Mouse (Mus musculus) left cerebral cortex, adult 18-20 months (tissue): Measurements from ENCODE around the gene Bax. TPM values are rescaled to one million over a fixed set of nuclear protein-coding genes. Genes with fewer than 3 reads are reported as not detected.

Experiments used
- DNase-seq, 2 experiments: peaks; one replicate each; pipeline ENCODE4 v3.0.0; 2021 to 2022; ENCODE audit warnings: low spot score in 2 of 2, mixed read lengths in 1 of 2
- total RNA-seq, 2 experiments: library from RNA; stranded (reverse); gene quantifications; 2 replicates each; pipeline ENCODE4 v1.2.3; 2021

Bax gene
- total RNA-seq, 2 experiments from 2014 or later = 55.2 to 59.3 TPM

DNA sequence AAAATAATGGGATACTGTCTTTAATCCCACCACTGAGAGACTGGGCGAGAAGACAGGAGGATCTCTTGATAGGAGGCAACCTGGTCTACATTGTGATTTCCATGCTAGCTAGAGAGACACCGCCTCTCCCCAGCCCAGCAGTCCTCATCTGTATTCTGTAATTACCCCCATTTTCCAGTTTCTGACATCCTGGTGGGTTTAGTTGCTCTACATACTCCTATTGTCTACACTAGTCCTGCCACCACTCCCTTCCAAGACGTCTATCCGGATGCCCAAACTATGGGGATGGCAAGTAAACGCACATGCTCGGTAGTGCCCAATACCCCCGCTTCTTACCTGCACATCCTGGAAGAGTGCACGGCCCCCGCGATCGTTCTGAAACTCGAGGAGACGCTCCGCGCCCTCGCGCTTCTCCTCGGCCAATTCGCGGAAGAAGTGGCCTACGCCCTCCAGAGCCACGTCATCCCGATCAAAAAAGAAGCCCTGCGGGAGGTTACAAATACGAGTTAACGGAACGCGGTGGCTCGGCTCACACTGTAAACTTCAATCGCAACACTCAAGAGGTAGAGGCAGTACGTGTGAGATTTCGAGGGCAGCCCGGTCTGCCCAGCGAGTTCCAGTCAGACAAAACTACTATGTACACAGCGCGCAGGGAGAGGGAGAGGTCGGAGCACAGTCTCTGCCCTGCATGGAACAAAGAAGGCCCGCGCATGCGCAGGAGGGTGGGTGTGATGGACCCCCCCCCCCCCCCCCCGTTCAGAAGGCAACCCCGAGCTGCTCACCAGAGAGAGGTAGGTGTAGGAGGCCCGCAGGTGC, 7.7 kb downstream of the Bax start:
- DNase-seq = peak; percentile 69 to 71

DNA sequence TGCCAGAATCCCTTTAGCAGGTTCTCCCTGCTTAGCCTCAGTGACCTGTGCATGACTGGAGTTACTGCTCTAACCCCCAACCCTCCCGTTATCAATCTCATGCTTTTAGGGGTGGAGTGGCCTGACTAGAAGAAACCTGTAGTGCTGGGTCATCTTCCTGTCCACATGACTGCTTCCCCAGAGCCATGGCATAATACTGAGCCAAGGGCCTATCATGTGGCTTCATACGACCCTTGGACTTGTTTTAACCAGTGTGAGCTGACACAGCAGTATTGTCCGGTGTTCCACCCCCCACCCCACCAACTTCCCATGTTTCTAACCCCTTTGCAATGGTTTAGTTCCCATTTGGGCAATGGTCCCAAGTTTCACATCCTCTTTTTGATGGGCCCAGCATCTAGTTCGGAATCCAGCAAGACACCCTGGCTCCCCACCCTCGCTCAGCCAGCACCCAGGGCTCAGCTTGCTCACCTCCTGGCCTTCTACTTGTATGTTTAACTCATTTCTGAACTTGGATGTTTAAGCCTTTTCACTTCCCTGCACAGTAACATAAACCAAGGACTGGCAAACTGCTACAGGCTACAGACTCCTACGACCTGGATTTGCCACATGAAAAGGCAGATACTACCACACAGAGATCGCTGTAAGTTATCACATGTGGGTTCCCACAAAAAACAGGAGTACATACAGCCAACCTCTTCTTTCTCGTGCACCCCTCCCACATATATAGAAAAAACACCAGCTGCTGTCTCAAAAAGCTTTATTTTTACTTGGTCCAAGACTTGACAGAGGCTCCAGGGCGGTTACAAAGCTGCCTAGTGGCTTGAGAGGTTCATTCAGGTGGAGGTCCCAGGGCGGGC, 9.3 kb downstream of the Bax start:
- no peak for DNase-seq

DNA sequence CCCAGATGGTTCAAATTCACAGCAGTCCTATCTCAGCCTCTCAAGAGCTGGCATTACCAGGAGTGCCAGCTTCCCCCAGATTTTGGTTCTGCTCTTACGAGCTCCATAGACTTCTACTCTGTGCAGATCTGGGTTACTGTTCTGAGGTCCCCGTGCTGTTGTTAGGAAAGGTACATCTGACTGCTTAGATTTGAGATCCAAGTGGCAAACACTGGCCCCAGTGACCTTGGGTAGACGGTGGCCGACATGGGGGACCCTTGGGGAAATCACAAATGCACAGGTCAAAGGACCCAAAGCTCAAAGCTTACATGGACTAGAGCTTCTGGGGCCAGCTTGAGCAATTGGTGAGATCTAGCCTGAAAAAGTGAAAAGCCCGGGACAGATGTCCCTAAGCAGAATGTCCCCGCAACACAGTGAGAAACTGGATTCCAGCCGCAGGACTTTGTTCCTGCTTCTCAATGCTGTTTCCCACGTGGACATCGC, 9.9 kb downstream of the Bax start:
- DNase-seq = no peak

DNA sequence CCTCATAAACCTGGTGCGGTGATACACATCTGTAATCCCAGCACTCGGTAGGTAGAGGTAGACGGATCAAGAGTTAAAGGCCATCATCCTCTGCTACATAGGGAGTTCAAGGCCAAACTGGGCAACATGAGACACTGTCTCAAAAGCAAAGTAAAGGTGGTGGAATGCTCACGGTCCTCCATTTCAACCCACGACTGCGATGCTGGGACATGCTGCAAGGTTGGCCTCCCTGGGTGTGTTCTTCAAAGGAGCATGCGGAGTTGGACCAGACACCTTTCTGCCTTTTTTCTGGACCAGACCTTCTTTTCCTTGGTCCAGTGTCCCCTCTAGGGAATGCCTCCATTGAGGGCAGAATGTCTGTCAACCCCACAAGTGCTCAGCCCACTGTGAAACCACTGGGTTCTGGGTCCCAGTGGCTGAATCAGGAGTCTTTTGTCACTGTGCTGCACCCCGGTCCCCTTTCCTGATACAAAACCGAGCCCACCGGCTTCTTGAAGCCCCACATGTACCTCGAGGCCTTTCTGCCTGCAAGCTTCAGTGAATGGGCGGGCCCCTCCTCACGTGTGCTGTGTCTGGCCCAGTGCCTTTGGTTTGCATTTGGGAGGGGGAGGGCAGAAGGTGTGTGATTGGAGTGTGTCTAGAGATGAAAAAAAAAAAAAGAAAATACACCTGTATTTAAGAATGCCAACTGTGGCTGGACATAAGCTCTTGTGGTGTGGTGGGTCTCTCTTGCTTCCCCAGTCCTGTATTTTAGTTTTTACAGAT, 10.6 kb downstream of the Bax start:
- no peak for DNase-seq

DNA sequence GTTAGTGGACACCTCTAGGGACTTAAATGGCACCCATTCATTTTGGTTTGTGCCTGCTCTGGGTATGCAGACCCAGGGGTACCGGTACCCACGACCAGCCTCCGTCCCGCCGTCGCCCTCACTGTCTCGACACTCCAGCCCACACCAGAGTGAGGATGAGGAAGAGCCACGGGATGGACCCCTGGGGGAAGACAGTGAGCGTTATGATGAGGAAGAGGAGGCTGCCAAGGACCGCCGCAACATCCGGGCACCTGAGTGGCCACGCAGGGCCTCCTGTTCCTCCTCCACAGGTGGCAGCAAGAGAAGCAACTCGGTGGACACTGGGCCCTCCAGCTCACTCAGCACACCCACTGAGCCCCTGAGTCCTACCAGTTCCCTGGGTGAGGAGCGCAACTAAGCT, 11.7 kb downstream of the Bax start:
- DNase-seq = no peak

DNA sequence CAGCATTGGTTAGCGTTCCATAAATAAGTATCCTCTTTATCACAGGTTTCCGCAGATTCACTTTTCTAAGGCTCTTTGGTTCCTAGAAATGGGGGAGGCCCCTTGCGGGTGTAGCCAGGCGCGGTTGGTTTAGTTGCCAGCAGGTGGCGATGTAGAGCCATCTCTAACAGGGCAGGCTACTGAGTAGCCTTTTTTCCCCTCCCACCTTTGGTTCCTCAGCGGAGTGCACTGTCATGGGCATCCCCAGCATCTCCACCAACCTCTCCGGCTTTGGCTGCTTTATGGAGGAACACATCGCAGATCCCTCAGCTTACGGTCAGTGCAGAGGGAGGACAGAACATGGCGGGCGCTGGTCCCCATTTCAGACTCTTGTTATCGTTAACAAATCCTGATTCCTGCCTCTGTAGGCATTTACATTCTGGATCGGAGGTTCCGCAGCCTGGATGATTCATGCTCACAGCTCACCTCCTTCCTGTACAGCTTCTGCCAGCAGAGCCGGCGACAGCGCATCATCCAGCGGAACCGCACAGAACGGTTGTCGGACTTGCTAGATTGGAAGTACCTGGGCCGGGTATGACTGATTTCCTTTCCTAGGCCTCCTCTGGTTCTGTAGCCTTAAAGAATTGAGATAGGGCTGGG, 15.2 kb downstream of the Bax start:
- peak; percentile 90 to 93 for DNase-seq

DNA sequence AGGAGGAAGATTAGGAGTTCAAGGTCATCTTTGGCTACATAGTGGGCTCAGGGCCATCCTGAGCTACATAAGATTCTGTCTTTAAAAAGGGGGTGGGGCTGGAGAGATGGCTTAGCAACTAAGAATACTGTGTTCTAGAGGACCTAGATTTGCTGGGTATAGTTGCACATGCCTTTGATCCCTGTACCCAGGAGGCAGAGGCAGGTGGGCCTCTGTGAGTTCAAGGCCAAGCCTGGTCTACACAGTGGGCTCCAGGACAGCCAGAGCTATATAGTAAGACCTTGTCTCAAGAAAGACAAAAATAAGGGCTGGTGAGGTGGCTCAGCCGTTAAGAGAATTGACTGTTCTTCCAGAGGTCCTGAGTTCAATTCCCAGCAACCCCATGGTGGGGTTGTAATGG, 16.7 kb downstream of the Bax start:
- DNase-seq = no peak

DNA sequence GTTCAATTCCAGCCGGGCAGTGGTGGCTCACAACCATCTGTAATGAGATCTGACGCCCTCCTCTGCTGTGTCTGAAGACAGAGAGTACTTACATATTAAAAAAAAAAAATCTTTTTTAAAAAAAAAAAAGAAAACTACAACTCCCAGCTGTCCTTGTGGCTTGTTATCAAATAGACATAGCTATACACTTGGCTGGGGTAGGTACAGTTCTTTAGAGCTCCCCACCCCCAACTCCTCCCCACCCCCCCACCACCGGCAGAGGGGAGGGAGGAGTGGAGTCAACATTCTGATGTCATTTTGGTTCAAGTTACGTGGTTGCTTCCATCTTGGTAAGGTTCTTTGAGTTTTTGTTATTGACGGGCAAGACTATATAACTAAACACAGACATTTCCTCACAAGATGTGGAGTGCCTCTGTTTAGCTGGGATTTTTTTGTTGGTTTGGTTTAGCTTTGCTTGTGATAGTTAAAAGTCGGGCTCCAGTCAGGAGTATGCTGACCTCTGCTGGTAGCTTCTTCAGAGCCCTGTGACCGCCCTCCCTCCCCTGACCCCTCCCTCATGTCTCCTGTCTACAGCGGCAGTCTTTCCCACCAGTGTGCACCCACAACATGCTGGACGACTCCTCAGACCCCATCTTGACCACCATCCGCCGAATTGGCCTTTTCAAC, 19.2 kb downstream of the Bax start:
- no peak for DNase-seq

DNA sequence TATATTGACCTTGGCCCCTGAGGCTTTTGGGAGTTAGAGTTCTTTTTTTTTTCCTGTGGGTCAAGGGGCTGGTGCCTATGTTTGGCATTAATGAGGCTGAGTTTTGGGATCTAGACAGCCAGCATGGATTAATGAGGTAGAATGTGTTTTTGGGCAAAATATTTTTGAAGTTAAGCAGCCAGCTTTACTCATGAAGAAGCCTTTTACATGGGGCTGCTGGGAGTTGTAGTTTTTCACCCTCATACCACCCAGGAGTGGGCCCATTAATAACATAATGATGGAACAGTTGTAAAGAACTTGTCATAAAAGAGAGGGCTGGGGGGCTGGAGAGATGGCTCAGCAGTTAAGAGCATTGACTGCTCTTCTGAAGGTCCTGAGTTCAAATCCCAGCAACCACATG, 20.1 kb downstream of the Bax start:
- DNase-seq = no peak

DNA sequence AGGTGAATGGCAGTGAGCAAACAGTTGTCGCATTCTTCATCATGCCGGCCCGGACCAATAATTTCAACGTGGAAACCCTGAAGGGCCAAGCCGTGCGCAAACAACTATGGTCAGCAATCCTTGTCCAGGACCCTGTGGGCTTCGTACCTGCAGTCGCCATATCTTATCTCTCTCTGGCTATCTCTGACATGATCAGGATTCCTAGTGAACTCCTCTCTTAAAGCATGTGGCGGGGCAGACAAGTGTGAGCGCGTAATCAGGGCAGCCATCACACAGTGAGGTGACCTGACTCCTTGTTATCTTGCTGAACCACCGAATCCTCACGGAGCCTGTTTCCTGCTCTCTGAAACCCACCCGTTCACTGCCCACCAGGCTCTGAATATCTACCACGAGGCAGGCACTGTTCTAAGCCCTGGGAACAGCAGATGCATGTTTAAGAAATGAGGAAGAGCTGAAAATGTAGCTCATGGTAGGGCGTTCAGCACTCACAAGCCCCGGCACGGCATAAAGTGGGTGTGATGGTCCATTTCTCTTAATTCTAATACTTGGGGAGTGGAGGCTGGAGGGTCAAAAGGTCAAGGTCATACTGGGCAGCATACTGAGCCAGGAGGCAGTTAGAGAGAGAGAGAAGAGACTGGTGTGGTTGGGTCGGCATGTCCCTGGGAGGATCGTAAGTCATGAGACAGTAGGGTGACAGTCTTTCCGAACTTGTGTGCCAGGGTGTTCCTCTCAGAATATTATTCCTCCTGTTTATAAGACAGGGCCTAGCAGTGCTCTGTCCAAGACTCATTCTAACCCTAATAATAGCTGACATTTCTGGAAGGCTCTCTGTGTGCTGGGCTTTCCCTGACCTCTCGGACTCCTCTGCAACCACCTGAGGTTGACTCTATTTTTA, 22.9 kb downstream of the Bax start:
- no peak for DNase-seq

DNA sequence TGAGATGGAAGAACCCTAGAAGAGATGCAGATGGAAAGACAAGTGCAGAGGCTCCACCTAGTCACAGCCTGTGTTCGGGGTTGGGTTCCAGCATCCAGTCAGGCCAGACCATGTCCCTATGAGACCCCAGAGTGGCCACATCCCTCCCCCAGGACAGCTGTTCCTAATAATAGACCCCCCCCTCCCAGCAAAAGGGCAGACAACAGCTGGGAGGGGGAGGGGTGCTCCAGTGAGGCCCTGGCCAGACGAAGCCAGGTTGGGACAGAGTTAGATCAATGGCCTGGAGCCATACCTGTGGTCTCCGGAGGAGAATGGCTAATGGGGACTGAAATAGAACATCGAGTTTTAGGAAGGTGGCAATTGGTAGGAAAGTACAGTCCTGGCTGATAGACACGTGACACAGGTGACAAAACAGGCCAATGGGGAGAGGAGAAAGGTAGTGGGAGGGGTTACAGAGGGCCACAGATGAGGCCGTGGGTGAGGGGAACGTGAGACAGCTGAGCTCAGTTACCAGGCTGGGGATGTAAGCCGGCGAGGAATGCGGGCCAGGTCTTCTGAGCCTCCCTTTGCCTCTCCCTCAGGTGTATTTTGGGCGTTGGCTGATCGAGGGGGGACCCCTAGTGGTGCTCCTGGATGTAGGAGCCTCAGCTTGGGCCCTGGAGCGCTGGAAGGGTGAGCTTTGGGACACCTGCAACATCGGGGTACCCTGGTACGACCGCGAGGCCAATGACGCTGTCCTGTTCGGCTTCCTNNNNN, 29.0 kb downstream of the Bax start, which contains the start of gene Ruvbl2:
TSS of gene Ruvbl2 (minus strand) at position 576 of the 756 bp plus-strand sequence.
- no peak for DNase-seq

DNA sequence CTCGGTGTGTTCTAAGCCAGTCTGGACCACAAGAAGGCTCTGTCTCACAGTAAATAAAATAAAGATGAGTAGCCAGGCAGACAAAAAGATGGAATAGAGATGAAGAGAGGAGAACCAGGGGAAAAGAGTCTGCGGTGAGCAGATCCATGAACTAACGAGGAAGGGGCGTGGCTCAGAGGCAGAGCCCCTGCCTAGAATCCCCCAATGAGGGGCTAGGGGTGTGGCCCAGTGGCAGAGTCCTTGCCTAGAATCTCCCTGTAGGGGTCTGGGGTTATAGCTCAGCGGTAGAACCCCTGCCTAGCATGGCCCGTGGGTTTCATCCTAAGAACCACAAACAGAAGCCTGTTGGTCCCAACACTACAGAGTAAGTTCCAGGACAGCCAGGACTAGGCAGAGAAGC, 29.7 kb downstream of the Bax start:
- DNase-seq = no peak

DNA sequence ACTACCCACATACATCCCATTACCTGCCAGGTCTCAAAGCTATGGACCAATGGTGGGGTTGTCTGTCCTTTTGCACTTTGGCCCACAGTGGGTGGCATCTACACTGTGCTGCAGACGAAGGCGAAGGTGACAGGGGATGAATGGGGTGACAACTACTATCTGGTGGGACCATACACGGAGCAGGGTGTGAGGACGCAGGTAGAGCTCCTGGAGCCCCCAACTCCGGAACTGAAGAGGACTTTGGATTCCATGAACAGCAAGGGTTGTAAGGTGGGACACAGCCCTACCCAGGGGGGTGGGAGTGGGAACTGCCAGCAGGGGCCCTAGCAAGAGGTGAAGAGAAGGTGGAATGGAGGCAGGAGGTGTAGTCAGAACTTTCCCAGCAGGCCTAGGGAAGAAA, 30.3 kb downstream of the Bax start:
- DNase-seq = no peak

DNA sequence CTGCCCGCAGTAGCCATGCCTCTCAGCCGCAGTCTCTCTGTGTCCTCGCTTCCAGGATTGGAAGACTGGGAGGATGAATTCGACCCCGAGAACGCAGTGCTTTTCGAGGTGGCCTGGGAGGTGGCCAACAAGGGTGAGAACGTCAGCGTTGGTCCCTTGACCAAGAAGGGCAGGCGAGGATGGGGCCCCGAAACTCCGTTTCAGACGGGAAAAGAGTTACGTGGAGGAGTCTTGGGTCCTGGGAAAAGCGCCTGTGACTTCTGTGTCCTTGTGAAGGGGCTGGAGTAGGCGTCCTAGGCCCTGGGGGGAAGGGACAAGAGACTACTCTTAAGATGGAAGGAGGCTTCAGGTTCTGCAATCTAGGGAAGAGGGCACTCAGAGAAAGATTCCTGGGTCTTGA, 31.7 kb downstream of the Bax start:
- DNase-seq = no peak

DNA sequence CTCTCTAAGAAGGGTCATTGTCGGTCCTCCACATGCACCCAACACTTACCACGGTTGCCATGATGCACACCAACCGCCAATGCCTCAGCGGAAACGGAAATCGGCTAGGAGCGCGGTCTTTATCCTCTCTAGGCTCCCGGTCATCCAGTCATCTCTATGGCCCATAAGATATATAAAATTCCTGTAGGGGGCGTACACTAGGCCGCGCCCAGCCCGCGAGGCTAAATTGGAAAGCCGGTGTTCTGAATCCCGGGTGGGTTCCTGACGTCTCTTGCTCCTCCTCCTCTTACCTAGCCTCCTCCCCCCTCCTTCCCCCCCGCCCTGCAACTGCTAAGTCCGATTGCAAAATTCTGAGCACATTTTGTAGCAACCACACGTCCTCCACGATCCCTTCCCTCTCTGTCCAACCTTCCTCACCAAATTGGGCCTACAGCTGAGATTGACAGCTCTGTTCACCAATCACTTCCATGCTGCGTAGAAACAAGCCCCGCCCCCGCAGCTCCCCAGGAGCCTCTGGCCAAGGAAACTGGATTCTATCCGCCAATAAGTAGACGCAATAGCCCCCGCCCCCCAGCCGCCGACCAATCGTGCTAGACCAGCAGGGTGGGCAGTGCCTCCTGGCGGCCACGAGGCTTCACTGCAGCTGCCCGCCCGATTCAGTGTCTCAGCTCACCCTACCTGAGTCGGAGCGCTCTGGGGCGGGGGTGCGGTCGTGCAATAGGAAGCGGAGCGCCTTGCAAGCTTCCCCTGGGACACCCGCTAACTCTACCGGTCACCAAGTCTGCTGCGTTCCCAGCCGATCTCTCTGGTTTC, 32.3 kb downstream of the Bax start, which contains the start of gene Gys1:
TSS of gene Gys1 (plus strand) at position 642 of the 813 bp plus-strand sequence.
- peak; percentile 100 for DNase-seq

DNA sequence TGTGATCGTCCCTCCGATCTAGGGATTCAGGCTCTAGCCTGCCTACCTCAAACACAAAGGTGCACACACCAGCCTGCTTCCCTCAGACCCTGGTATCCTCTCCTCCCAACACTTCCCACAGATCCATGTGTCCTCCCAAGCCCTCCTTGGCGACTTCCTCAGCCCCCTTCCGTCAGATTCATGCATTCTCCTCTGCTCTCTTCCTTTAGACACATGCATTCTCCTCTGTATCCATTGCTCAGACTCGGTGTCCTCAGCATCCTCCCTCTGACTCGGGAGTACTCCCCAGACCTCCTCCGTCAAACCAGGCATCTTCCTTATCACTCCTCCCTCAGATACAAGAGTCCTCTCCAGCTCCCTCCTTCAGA, 32.9 kb downstream of the Bax start:
- no peak for DNase-seq

DNA sequence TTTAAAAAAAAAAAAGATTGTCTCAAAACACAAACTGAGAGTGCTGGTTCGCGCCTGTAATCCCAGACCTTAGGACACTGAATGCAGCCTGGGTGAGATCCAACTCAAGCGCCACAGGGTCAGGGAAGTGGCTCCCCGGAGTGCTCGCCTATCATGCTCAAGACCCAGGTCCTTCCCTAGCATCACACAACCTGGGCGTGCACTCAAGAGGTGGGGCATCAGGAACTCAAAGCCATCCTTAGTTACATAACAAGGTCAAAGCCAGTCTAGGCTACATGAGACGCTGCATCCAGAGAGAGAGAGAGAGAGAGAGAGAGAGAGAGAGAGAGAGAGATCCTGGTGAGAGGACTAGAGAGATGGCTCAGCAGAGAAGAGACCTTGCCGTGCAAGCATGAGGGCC, 40.1 kb downstream of the Bax start:
- no peak for DNase-seq

DNA sequence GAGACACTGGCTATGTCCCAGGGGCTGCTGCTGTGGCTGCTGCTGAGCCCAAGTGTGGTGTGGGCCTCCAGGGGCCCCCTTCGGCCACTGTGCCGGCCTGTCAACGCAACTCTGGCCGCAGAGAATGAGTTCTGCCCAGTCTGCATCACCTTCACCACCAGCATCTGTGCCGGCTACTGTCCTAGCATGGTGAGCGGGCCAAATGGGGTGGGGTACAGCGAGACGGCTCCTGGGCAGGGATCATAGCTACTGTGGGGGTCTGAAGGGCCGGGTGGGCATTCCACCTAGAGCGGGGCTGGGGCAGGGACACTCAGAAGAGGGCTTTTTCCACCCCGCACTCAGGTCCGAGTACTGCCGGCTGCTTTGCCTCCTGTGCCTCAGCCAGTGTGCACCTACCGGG, 45.5 kb downstream of the Bax start:
- no peak for DNase-seq
